Mouse (Mus musculus): ENCODE results near the gene Cactin. TPM values are rescaled to one million over a fixed set of nuclear protein-coding genes. Genes with fewer than 3 reads are reported as not detected.
A peak's percentile ranks its signal among the peaks of the same experiment; 100 is the strongest.

Gene Cactin
- polyA plus RNA-seq, 1 experiment from 2014 or later, result 42.9 TPM

- Histone ChIP-seq H3K27ac (ENCODE audit: low read depth) (peak overlapping the region; percentile 87), H3K9ac (peak overlapping the region; percentile 59), H3K4me3 (ENCODE audit: low read depth, low read length) (peak overlapping the region; percentile 98), H3K36me3 (ENCODE audit: insufficient read depth) (peaks cover 59% of the 10 kb centered on the region), H3K27me3 (ENCODE audit: insufficient read depth, low read length) (no peaks in the 10 kb centered on the region), H3K4me2 (peak overlapping the region; percentile 76), H3K9me3 (ENCODE audit: low read depth, low read length) (no peaks in the 10 kb centered on the region), H3K4me1 (ENCODE audit: insufficient read depth) (peaks cover 19% of the 10 kb centered on the region; the same call in 1 of the 2 replicates)
- no peak for ATAC-seq (ENCODE audit: insufficient read depth)
- TF ChIP-seq CTCF (IDR thresholded peaks at IDR 0.05; ENCODE audit: low read depth), result peak; percentile 39; the same call in 1 of the 2 replicates
- DNase-seq, result no peak
- 27% methylated on average over 8 of the region's 8 CpGs for WGBS
Measured at GRCm38 (mm10) chr10:81319330-81319699, 1.6 kb upstream of the Cactin start.

- Histone ChIP-seq H3K36me3 (ENCODE audit: insufficient read depth) (peaks cover 59% of the 10 kb centered on the region), H3K4me2 (peak overlapping the region; percentile 76), H3K4me3 (ENCODE audit: low read depth, low read length) (peak overlapping the region; percentile 98), H3K4me1 (ENCODE audit: insufficient read depth) (peaks cover 19% of the 10 kb centered on the region; the same call in 1 of the 2 replicates), H3K9ac (peak overlapping the region; percentile 59), H3K9me3 (ENCODE audit: low read depth, low read length) (no peaks in the 10 kb centered on the region), H3K27me3 (ENCODE audit: insufficient read depth, low read length) (no peaks in the 10 kb centered on the region), H3K27ac (ENCODE audit: low read depth) (peak overlapping the region; percentile 87)
- ATAC-seq (ENCODE audit: insufficient read depth), result peak; percentile 25; the same call in 1 of the 2 replicates
- WGBS, result 2% methylated on average over 38 of the region's 38 CpGs
- peak; percentile 100 for DNase-seq
- TF ChIP-seq CTCF (IDR thresholded peaks at IDR 0.05; ENCODE audit: low read depth), result no peak
Measured at GRCm38 (mm10) chr10:81319741-81320549, 958 bp upstream of the Cactin start.

GRCm38 (mm10) chr10:81321436-81321835, 533 bp downstream of the Cactin start:
- TF ChIP-seq CTCF (IDR thresholded peaks at IDR 0.05; ENCODE audit: low read depth), result no peak
- DNase-seq (no peak), ATAC-seq (ENCODE audit: insufficient read depth) (no peak; the same call in 1 of the 2 replicates)
- Histone ChIP-seq H3K4me2 (peak overlapping the region; percentile 76), H3K27me3 (ENCODE audit: insufficient read depth, low read length) (no peaks in the 10 kb centered on the region), H3K4me1 (ENCODE audit: insufficient read depth) (peaks cover 18% of the 10 kb centered on the region; the same call in 1 of the 2 replicates), H3K36me3 (ENCODE audit: insufficient read depth) (peaks cover 61% of the 10 kb centered on the region), H3K4me3 (ENCODE audit: low read depth, low read length) (peak overlapping the region; percentile 98), H3K9ac (peak overlapping the region; percentile 87), H3K9me3 (ENCODE audit: low read depth, low read length) (no peaks in the 10 kb centered on the region), H3K27ac (ENCODE audit: low read depth) (peak overlapping the region; percentile 86)
- WGBS, result 3% methylated on average over 20 of the region's 20 CpGs

GRCm38 (mm10) chr10:81322444-81322843, 1.5 kb downstream of the Cactin start:
- ATAC-seq (ENCODE audit: insufficient read depth) (no peak), DNase-seq (no peak)
- no peak overlapping the region for H3K9ac ChIP-seq
- WGBS, result 91% methylated on average over 27 of the region's 27 CpGs
- H3K9me3 ChIP-seq (ENCODE audit: low read depth, low read length), result no peaks in the 10 kb centered on the region
- peak overlapping the region; percentile 98 for H3K4me3 ChIP-seq (ENCODE audit: low read depth, low read length)
- H3K4me2 ChIP-seq, result peak overlapping the region; percentile 76
- no peaks in the 10 kb centered on the region for H3K27me3 ChIP-seq (ENCODE audit: insufficient read depth, low read length)
- peaks cover 10% of the 10 kb centered on the region; the same call in 1 of the 2 replicates for H3K4me1 ChIP-seq (ENCODE audit: insufficient read depth)
- peaks cover 68% of the 10 kb centered on the region for H3K36me3 ChIP-seq (ENCODE audit: insufficient read depth)
- no peak for TF ChIP-seq CTCF (IDR thresholded peaks at IDR 0.05; ENCODE audit: low read depth)
- no peak overlapping the region for H3K27ac ChIP-seq (ENCODE audit: low read depth)

- ATAC-seq (ENCODE audit: insufficient read depth) (no peak), DNase-seq (no peak)
- Histone ChIP-seq H3K4me1 (ENCODE audit: insufficient read depth) (peaks cover 16% of the 10 kb centered on the region), H3K27ac (ENCODE audit: low read depth) (no peak overlapping the region), H3K36me3 (ENCODE audit: insufficient read depth) (peaks cover 59% of the 10 kb centered on the region), H3K9me3 (ENCODE audit: low read depth, low read length) (no peaks in the 10 kb centered on the region), H3K4me2 (no peak overlapping the region), H3K4me3 (ENCODE audit: low read depth, low read length) (no peak overlapping the region), H3K9ac (no peak overlapping the region), H3K27me3 (ENCODE audit: insufficient read depth, low read length) (no peaks in the 10 kb centered on the region)
- no peak for TF ChIP-seq CTCF (IDR thresholded peaks at IDR 0.05; ENCODE audit: low read depth)
- 89% methylated on average over 23 of the region's 23 CpGs for WGBS
Measured at GRCm38 (mm10) chr10:81323141-81323775, 2.4 kb downstream of the Cactin start.

GRCm38 (mm10) chr10:81323791-81324530, 3.1 kb downstream of the Cactin start:
- DNase-seq, result no peak
- H3K4me2 ChIP-seq, result no peak overlapping the region
- H3K27ac ChIP-seq (ENCODE audit: low read depth), result no peak overlapping the region
- TF ChIP-seq CTCF (IDR thresholded peaks at IDR 0.05; ENCODE audit: low read depth), result no peak
- ATAC-seq (ENCODE audit: insufficient read depth), result no peak
- H3K36me3 ChIP-seq (ENCODE audit: insufficient read depth), result peaks cover 52% of the 10 kb centered on the region
- 93% methylated on average over 18 of the region's 18 CpGs for WGBS
- no peaks in the 10 kb centered on the region for H3K9me3 ChIP-seq (ENCODE audit: low read depth, low read length)
- no peak overlapping the region for H3K4me3 ChIP-seq (ENCODE audit: low read depth, low read length)
- no peak overlapping the region for H3K9ac ChIP-seq
- H3K27me3 ChIP-seq (ENCODE audit: insufficient read depth, low read length), result no peaks in the 10 kb centered on the region
- H3K4me1 ChIP-seq (ENCODE audit: insufficient read depth), result peaks cover 17% of the 10 kb centered on the region
